Mouse (Mus musculus): ENCODE data around the gene Tiparp. TPM values are rescaled to one million over a fixed set of nuclear protein-coding genes. Genes with fewer than 3 reads are reported as not detected.

The Tiparp gene
- polyA plus RNA-seq, 1 experiment: 5.2 TPM

- TF ChIP-seq E2F4 (IDR thresholded peaks at IDR 0.05; ENCODE audit: insufficient read depth) (no peak), REST (IDR thresholded peaks at IDR 0.05; ENCODE audit: insufficient read depth, insufficient read length) (no peak), POLR2AphosphoS2 (IDR thresholded peaks at IDR 0.05; ENCODE audit: insufficient read length, low read depth) (no peak), TCF3 (IDR thresholded peaks at IDR 0.05; ENCODE audit: insufficient read length, low read depth) (no peak), POLR2A (IDR thresholded peaks at IDR 0.05; ENCODE audit: insufficient read length, low read depth) (no peak)
- Histone ChIP-seq H3K36me3 (ENCODE audit: control insufficient read depth, insufficient read depth) (no peaks in the 10 kb centered on the region), H3K4me2 (ENCODE audit: low read depth) (no peak overlapping the region), H3K79me2 (ENCODE audit: control insufficient read depth, insufficient read depth) (no peaks in the 10 kb centered on the region), H3K4me3 (no peak overlapping the region), H3ac (ENCODE audit: control insufficient read depth, insufficient read length) (no peak overlapping the region), H3K27me3 (ENCODE audit: control insufficient read depth, insufficient read depth, insufficient read length) (no peaks in the 10 kb centered on the region)
Measured at GRCm38 (mm10) chr3:65592850-65593249, 64.6 kb downstream of the Tiparp start.

GRCm38 (mm10) chr3:65594493-65594892 is 66.3 kb downstream of the Tiparp start:
- Histone ChIP-seq H3K79me2 (ENCODE audit: control insufficient read depth, insufficient read depth) (no peaks in the 10 kb centered on the region), H3K4me2 (ENCODE audit: low read depth) (no peak overlapping the region), H3K36me3 (ENCODE audit: control insufficient read depth, insufficient read depth) (no peaks in the 10 kb centered on the region), H3K27me3 (ENCODE audit: control insufficient read depth, insufficient read depth, insufficient read length) (no peaks in the 10 kb centered on the region), H3ac (ENCODE audit: control insufficient read depth, insufficient read length) (no peak overlapping the region), H3K4me3 (no peak overlapping the region)
- TF ChIP-seq POLR2AphosphoS2 (IDR thresholded peaks at IDR 0.05; ENCODE audit: insufficient read length, low read depth): no peak
- TF ChIP-seq TCF3 (IDR thresholded peaks at IDR 0.05; ENCODE audit: insufficient read length, low read depth): no peak
- no peak for TF ChIP-seq MAX (IDR thresholded peaks at IDR 0.05; ENCODE audit: low read depth)
- TF ChIP-seq REST (IDR thresholded peaks at IDR 0.05; ENCODE audit: insufficient read depth, insufficient read length): no peak
- no peak for TF ChIP-seq CEBPB (IDR thresholded peaks at IDR 0.05; ENCODE audit: insufficient read depth, poor library complexity, severe bottlenecking)
- no peak for TF ChIP-seq USF1 (IDR thresholded peaks at IDR 0.05; ENCODE audit: low read depth)

GRCm38 (mm10) chr3:65595196-65595595 is 67.0 kb downstream of the Tiparp start:
- Histone ChIP-seq H3K36me3 (ENCODE audit: control insufficient read depth, insufficient read depth) (no peaks in the 10 kb centered on the region), H3K4me3 (no peak overlapping the region), H3ac (ENCODE audit: control insufficient read depth, insufficient read length) (no peak overlapping the region), H3K4me2 (ENCODE audit: low read depth) (no peak overlapping the region), H3K27me3 (ENCODE audit: control insufficient read depth, insufficient read depth, insufficient read length) (no peaks in the 10 kb centered on the region), H3K79me2 (ENCODE audit: control insufficient read depth, insufficient read depth) (no peaks in the 10 kb centered on the region)
- TF ChIP-seq POLR2AphosphoS2 (IDR thresholded peaks at IDR 0.05; ENCODE audit: insufficient read length, low read depth) (no peak), TCF3 (IDR thresholded peaks at IDR 0.05; ENCODE audit: insufficient read length, low read depth) (no peak), USF1 (IDR thresholded peaks at IDR 0.05; ENCODE audit: low read depth) (no peak), SRF (IDR thresholded peaks at IDR 0.05; ENCODE audit: control insufficient read depth, insufficient read length, low read depth) (no peak), MYOG (IDR thresholded peaks at IDR 0.05; ENCODE audit: control insufficient read depth in 1 of 3, insufficient read depth in 1 of 3, insufficient read length in 2 of 3, low read depth in 2 of 3) (no peak)

- no peaks in the 10 kb centered on the region for H3K36me3 ChIP-seq (ENCODE audit: control insufficient read depth, insufficient read depth)
- no peak for TF ChIP-seq USF1 (IDR thresholded peaks at IDR 0.05; ENCODE audit: low read depth)
- TF ChIP-seq E2F4 (IDR thresholded peaks at IDR 0.05; ENCODE audit: insufficient read depth): no peak
- TF ChIP-seq REST (IDR thresholded peaks at IDR 0.05; ENCODE audit: insufficient read depth, insufficient read length): no peak
- no peak for TF ChIP-seq SRF (IDR thresholded peaks at IDR 0.05; ENCODE audit: control insufficient read depth, insufficient read length, low read depth)
- TF ChIP-seq TCF12 (IDR thresholded peaks at IDR 0.05; ENCODE audit: insufficient read depth, poor library complexity, severe bottlenecking): no peak
- no peak for TF ChIP-seq POLR2A (IDR thresholded peaks at IDR 0.05; ENCODE audit: insufficient read length, low read depth)
- TF ChIP-seq MAX (IDR thresholded peaks at IDR 0.05; ENCODE audit: low read depth): no peak
- no peak for TF ChIP-seq MYOG (IDR thresholded peaks at IDR 0.05; ENCODE audit: control insufficient read depth in 1 of 3, insufficient read depth in 1 of 3, insufficient read length in 2 of 3, low read depth in 2 of 3)
- no peak for TF ChIP-seq TCF3 (IDR thresholded peaks at IDR 0.05; ENCODE audit: insufficient read length, low read depth)
- TF ChIP-seq MYOD1 (IDR thresholded peaks at IDR 0.05; ENCODE audit: control insufficient read depth in 1 of 3, insufficient read length in 2 of 3, low read depth in 2 of 3): no peak
- no peak for TF ChIP-seq CEBPB (IDR thresholded peaks at IDR 0.05; ENCODE audit: insufficient read depth, poor library complexity, severe bottlenecking)
- TF ChIP-seq POLR2AphosphoS2 (IDR thresholded peaks at IDR 0.05; ENCODE audit: insufficient read length, low read depth): no peak
- H3ac ChIP-seq (ENCODE audit: control insufficient read depth, insufficient read length): no peak overlapping the region
- no peak overlapping the region for H3K4me3 ChIP-seq
- H3K79me2 ChIP-seq (ENCODE audit: control insufficient read depth, insufficient read depth): no peaks in the 10 kb centered on the region
- H3K4me2 ChIP-seq (ENCODE audit: low read depth): no peak overlapping the region
- no peaks in the 10 kb centered on the region for H3K27me3 ChIP-seq (ENCODE audit: control insufficient read depth, insufficient read depth, insufficient read length)
Measured at GRCm38 (mm10) chr3:65598071-65598830, 70.0 kb downstream of the Tiparp start.

DNA sequence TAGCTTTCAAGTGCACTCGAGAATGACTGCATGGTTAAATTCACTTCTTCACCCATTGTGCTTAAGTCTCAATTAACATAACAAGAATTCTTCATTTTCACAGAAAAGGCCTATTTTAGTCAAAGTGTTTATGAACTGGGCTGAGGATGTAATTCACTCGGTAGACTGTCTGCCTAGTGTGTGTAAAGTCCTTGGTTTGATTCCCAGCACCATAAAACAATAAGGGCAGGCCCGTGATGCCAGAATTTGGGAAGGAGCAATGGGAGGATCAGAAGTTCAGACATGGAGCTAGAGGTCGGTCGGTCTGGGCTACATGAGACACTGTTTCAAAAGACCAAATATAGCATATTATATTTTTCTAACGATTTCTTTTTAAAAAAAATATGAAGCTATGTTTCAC is 70.9 kb downstream of the Tiparp start:
- Histone ChIP-seq H3K79me2 (ENCODE audit: control insufficient read depth, insufficient read depth) (no peaks in the 10 kb centered on the region), H3K4me2 (ENCODE audit: low read depth) (no peak overlapping the region), H3K36me3 (ENCODE audit: control insufficient read depth, insufficient read depth) (no peaks in the 10 kb centered on the region), H3K4me3 (no peak overlapping the region), H3ac (ENCODE audit: control insufficient read depth, insufficient read length) (no peak overlapping the region), H3K27me3 (ENCODE audit: control insufficient read depth, insufficient read depth, insufficient read length) (no peaks in the 10 kb centered on the region)
- TF ChIP-seq USF1 (IDR thresholded peaks at IDR 0.05; ENCODE audit: low read depth) (no peak), E2F4 (IDR thresholded peaks at IDR 0.05; ENCODE audit: insufficient read depth) (no peak), MYOD1 (IDR thresholded peaks at IDR 0.05; ENCODE audit: control insufficient read depth in 1 of 3, insufficient read length in 2 of 3, low read depth in 2 of 3) (no peak), SRF (IDR thresholded peaks at IDR 0.05; ENCODE audit: control insufficient read depth, insufficient read length, low read depth) (no peak), REST (IDR thresholded peaks at IDR 0.05; ENCODE audit: insufficient read depth, insufficient read length) (no peak), TCF12 (IDR thresholded peaks at IDR 0.05; ENCODE audit: insufficient read depth, poor library complexity, severe bottlenecking) (no peak)

Data from myocyte (in vitro differentiated cells).